Mouse (Mus musculus) limb, embryonic 11.5 days (tissue): ENCODE data around the gene Nmt2. TPM values are rescaled to one million over a fixed set of nuclear protein-coding genes. Genes with fewer than 3 reads are reported as not detected.

ENCODE experiments used
- ATAC-seq: fragments of 200-750 bp; cut with Nextera tagmentation; 2 replicates; pipeline ENCODE4 v1.8.0; 2017; ENCODE audit warnings: low read depth; ENCODE audit not compliant: insufficient number of reproducible peaks, low FRiP score, low TSS enrichment
- DNase-seq: peaks from one replicate; pipeline ENCODE4 v3.0.0-alpha.2; 2015; ENCODE audit warnings: low spot score
- H3K27ac ChIP-seq: fragments of 300-500 bp; sonication (generic); replicated peaks from 2 replicates; pipeline ENCODE4 v1.5.1; 2014; ENCODE audit warnings: low read depth, mild to moderate bottlenecking, low read length
- H3K27me3 ChIP-seq: fragments of 300-500 bp; sonication (generic); 2 replicates; pipeline ENCODE4 v1.6.1; 2014; ENCODE audit warnings: mild to moderate bottlenecking, low read length, mixed read lengths; ENCODE audit not compliant: control insufficient read depth, insufficient read depth
- H3K36me3 ChIP-seq: fragments of 300-500 bp; sonication (generic); 2 replicates; pipeline ENCODE4 v1.6.1; 2014; ENCODE audit warnings: mild to moderate bottlenecking, low read length, moderate library complexity, mixed read lengths; ENCODE audit not compliant: control insufficient read depth, insufficient read depth
- H3K4me1 ChIP-seq: fragments of 300-500 bp; sonication (generic); 2 replicates; pipeline ENCODE4 v1.6.1; 2014; ENCODE audit warnings: low read length, mixed read lengths; ENCODE audit not compliant: control insufficient read depth, insufficient read depth
- H3K4me2 ChIP-seq: fragments of 300-500 bp; sonication (generic); 2 replicates; pipeline ENCODE4 v1.6.1; 2014; ENCODE audit warnings: low read depth, mild to moderate bottlenecking, moderate library complexity; ENCODE audit not compliant: severe bottlenecking
- H3K4me3 ChIP-seq: fragments of 300-500 bp; sonication (generic); 2 replicates; pipeline ENCODE4 v1.5.1; 2014; ENCODE audit warnings: low read depth, low read length
- H3K9ac ChIP-seq: fragments of 300-500 bp; sonication (generic); 2 replicates; pipeline ENCODE4 v1.6.1; 2014; ENCODE audit warnings: mild to moderate bottlenecking, low read length
- H3K9me3 ChIP-seq: fragments of 300-500 bp; sonication (generic); 2 replicates; pipeline ENCODE4 v1.6.1; 2016; ENCODE audit warnings: low read length; ENCODE audit not compliant: control insufficient read depth
- WGBS: fragments of 180-500 bp; shearing (Covaris S2); extraction: QIAGEN DNeasy Blood & Tissue Kit; methylation state at CpG from one replicate; pipeline ENCODE4 v1.1.7; 2014; 5-methylcytosine and 5-hydroxymethylcytosine counted together
- polyA plus RNA-seq: library from polyadenylated mRNA; unstranded; fragments of >200 nt; fragmentation: Nextera tagmentation; extraction: Ambion mirVana; gene quantifications from 2 replicates; pipeline ENCODE4 v1.2.1, GENCODE M21; 2014

Gene Nmt2
- polyA plus RNA-seq, result 35.1 and 35.5 TPM in 2 replicates

DNA sequence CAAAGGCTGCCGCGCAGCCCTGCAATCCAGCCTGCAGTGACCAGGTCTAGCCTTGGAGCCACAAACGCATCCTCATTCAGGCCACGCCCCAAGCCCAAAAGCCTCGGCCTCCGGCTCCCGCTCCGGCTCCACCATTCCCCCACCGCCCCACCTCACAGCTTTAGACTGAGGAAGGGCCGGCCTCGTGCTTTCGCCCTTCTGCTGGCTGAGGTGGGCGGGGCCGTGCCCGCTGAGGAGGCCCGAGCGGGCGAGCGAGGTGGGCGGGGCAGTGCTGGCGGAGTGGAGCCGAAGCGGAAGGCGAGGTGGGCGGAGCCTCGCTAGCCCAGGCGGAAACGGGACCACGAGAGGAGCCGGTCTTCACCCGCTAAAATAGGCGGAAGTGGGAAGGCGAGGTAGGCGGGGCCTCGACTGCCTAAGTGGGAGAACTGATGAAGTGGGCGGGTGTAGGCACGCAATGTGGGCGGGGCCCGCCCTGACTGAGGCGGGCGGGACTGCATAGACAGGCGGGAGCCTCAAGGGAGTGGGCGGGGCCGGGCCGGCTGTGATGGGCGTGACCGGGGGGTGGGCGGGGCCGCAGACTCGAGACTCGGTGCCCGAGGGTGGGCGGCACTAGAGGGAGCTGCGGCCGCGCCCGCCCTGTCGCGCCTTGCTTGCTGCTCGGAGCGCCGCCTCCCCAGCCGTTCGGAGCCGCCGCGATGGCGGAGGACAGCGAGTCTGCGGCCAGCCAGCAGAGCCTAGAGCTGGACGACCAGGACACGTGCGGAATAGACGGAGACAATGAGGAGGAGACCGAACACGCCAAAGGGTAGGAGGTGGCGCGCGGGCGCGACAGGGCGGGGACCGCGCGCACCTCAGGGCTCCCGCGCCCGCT lies at the start of gene Nmt2:
Gene Nmt2, plus strand, starts transcription at position 611 of the 871 bp plus-strand sequence.
- peak; percentile 99 for DNase-seq
- Histone ChIP-seq H3K4me1 (peaks cover 4% of the 10 kb centered on the region; the same call in 1 of the 2 replicates), H3K27me3 (no peaks in the 10 kb centered on the region), H3K9ac (peak within 1 kb of the TSS; percentile 71), H3K4me3 (peak within 1 kb of the TSS; percentile 81), H3K4me2 (peak within 1 kb of the TSS; percentile 57), H3K36me3 (no peaks in the 10 kb centered on the region), H3K9me3 (no peaks in the 10 kb centered on the region), H3K27ac (peak within 1 kb of the TSS; percentile 50; the same call in 1 of the 2 replicates)
- WGBS, result under 1% methylated on average over 85 of the region's 88 CpGs
- peak; percentile 98 for ATAC-seq

DNA sequence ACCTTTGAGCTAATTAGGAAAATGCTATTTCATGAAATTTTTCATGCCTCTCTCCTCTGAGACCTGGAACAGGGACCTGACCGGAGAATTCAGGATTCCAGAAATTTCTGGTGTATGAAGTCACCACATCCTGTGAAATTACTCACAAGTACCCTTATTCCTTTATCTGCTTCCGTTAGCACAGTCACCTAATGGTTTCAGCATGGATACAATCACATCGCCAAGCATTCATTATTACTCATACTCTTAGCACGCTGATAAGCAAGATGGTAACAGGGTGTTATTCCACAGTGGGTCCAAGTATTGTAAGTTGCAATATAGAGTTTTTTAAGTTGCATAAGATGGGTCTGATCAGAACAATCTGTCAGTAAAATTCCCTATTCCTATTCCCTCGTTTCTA lies 44.8 kb upstream of the Nmt2 start:
- H3K4me1 ChIP-seq, result no peaks in the 10 kb centered on the region
- no peaks in the 10 kb centered on the region for H3K27me3 ChIP-seq
- H3K4me3 ChIP-seq, result no peak overlapping the region
- H3K9ac ChIP-seq, result no peak overlapping the region
- WGBS, result 84% methylated on average over 5 of the region's 5 CpGs
- H3K27ac ChIP-seq, result no peak overlapping the region
- H3K4me2 ChIP-seq, result no peak overlapping the region
- DNase-seq (no peak), ATAC-seq (no peak)
- no peaks in the 10 kb centered on the region for H3K36me3 ChIP-seq
- H3K9me3 ChIP-seq, result no peaks in the 10 kb centered on the region

DNA sequence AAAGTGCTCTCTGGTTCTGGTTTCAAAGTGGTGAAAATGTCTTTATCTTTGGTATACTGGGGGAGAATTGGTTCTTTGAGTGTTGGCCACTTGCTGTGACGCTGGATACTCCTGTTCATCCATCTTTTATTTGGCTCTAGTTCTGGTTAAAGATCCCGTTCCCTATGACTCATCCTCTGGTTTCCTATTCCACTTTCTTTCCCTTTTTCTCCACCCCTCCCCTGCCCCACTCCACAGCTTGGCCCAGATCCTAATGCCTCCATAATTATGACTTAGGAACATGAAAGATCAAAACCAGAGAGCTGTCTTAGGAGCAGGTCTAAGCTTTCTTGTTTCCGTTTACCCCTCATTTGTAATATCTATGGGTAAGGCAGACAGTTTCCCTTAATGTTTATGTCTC lies 39.8 kb upstream of the Nmt2 start:
- H3K4me2 ChIP-seq, result no peak overlapping the region
- no peaks in the 10 kb centered on the region for H3K4me1 ChIP-seq
- H3K36me3 ChIP-seq, result no peaks in the 10 kb centered on the region
- ATAC-seq, result no peak
- no peak overlapping the region for H3K27ac ChIP-seq
- no peaks in the 10 kb centered on the region for H3K27me3 ChIP-seq
- no peak overlapping the region for H3K4me3 ChIP-seq
- H3K9me3 ChIP-seq, result no peaks in the 10 kb centered on the region
- DNase-seq, result no peak
- WGBS, result 64% methylated on average over 3 of the region's 3 CpGs
- H3K9ac ChIP-seq, result no peak overlapping the region

DNA sequence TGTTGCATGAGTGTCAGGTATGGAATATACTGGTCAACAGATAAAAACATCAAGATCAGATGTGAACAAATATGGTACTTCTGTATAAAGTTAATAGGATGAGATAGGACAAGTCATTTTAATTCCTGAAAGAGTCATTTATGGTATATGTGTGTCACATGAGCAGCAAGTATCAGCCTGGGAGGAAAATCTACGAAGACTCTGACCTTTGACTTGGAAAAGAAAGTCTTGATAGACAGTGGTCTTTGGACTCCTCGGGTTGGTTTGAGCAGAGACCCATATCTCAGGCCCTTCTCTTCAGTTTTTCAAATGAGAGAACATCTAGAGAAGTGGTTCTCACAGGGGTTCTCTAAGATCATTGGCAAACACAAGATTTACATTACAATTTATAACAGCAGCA lies 32.7 kb upstream of the Nmt2 start:
- H3K9me3 ChIP-seq, result no peaks in the 10 kb centered on the region
- no peak overlapping the region for H3K4me3 ChIP-seq
- no peak overlapping the region for H3K4me2 ChIP-seq
- ATAC-seq (no peak), DNase-seq (no peak)
- H3K36me3 ChIP-seq, result no peaks in the 10 kb centered on the region
- H3K4me1 ChIP-seq, result no peaks in the 10 kb centered on the region
- H3K9ac ChIP-seq, result no peak overlapping the region
- whole genome bisulfite sequencing, result 83% methylated on average over 2 of the region's 2 CpGs
- no peaks in the 10 kb centered on the region for H3K27me3 ChIP-seq
- H3K27ac ChIP-seq, result no peak overlapping the region

DNA sequence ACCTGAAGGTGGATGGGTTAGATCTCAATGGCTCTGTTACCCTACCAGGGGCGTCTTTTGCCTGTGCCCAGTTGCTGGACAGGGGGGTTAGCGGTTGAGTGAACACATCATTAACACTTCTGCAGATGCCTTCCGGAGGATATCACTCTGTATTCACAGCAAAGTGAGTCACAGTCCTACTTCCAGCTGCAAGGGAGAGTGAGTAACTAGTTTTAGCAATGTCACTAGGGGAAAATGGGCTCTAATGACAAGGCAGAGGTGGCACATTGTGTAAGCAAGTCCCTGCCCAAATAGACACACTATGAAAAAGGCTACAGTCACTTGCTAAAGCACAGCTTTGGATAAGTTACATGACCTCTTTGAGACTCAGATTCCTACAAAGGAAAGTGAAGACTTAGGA lies 17.5 kb upstream of the Nmt2 start:
- 84% methylated on average over 3 of the region's 3 CpGs for WGBS
- no peaks in the 10 kb centered on the region for H3K27me3 ChIP-seq
- H3K4me2 ChIP-seq, result no peak overlapping the region
- no peaks in the 10 kb centered on the region for H3K36me3 ChIP-seq
- no peaks in the 10 kb centered on the region for H3K4me1 ChIP-seq
- no peak for DNase-seq
- no peak overlapping the region for H3K9ac ChIP-seq
- H3K27ac ChIP-seq, result no peak overlapping the region
- no peaks in the 10 kb centered on the region for H3K9me3 ChIP-seq
- no peak for ATAC-seq
- H3K4me3 ChIP-seq, result no peak overlapping the region

DNA sequence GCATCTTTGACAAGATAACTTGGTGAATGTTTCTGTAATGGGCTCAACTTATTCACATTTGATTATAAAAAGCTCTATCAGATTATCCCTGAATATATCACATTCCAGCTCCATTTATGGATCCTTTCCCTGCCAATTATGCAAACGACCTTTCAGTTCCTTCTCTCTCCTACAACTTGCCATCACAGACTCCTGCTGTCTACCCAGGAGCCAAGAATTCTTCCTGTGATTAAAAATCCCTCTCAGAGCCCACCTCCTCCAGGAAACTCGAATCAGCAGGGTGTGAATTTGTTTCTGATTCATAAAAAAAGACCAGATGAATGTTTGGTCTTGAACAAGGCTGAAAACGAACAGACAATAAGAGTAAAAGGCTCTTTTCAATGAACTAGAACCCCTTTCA lies 16.1 kb upstream of the Nmt2 start:
- no peak overlapping the region for H3K27ac ChIP-seq
- no peak for ATAC-seq
- no peaks in the 10 kb centered on the region for H3K27me3 ChIP-seq
- H3K4me3 ChIP-seq, result no peak overlapping the region
- DNase-seq, result no peak
- 32% methylated on average over 3 of the region's 3 CpGs for WGBS
- no peak overlapping the region for H3K4me2 ChIP-seq
- H3K36me3 ChIP-seq, result no peaks in the 10 kb centered on the region
- H3K9me3 ChIP-seq, result no peaks in the 10 kb centered on the region
- H3K4me1 ChIP-seq, result no peaks in the 10 kb centered on the region
- no peak overlapping the region for H3K9ac ChIP-seq

DNA sequence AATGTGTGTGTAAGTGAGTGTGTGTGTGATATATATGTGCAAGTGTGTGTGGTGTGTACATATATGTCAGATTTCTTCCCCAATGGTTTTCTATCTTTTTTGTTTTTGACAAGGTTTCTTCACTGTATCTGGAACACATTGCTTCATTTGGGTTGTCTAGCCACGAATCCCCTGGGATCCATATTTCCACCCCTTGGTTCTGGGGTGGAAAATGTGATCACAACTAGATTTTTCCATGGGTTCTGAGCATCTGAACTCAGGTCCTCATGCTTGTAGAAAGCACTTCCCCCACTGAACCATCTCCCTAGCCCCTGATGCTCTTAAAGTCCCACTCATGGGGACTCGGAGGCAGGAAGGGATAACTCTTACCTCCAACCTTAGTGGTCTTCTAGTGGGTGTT lies 10.7 kb upstream of the Nmt2 start:
- ATAC-seq, result no peak

DNA sequence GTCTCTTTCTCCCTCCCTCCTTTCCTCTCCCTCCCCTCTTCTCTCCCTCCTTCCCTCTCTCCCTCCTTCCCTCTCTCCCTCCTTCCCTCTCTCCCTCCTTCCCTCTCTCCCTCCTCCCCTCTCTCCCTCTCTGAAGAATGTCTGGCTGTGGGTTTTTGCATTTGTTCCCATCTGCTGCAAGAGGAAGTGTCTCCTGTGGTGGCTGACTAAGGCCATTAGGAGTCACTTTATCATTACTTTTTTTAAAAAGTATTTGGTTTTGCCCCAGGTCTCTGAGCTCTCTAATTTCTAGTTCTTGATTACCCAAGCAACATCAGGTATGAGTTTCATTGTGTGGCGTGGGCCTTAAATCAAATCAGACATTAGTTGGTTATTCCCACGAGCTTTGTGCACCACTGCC lies 7.9 kb upstream of the Nmt2 start:
- WGBS, result 71% methylated on average over 2 of the region's 2 CpGs
- DNase-seq (no peak), ATAC-seq (no peak)
- no peaks in the 10 kb centered on the region for H3K27me3 ChIP-seq
- H3K4me1 ChIP-seq, result no peaks in the 10 kb centered on the region
- H3K27ac ChIP-seq, result no peak overlapping the region
- H3K9me3 ChIP-seq, result no peaks in the 10 kb centered on the region; the same call in 1 of the 2 replicates
- H3K4me3 ChIP-seq, result no peak overlapping the region
- H3K36me3 ChIP-seq, result no peaks in the 10 kb centered on the region
- no peak overlapping the region for H3K9ac ChIP-seq
- H3K4me2 ChIP-seq, result no peak overlapping the region

More for the DNA sequence above, 10.7 kb upstream of the Nmt2 start:
- Histone ChIP-seq H3K27me3 (no peaks in the 10 kb centered on the region), H3K27ac (no peak overlapping the region), H3K4me3 (no peak overlapping the region), H3K4me1 (no peaks in the 10 kb centered on the region), H3K36me3 (no peaks in the 10 kb centered on the region), H3K9me3 (no peaks in the 10 kb centered on the region; the same call in 1 of the 2 replicates), H3K9ac (no peak overlapping the region), H3K4me2 (no peak overlapping the region)
- no peak for DNase-seq
- WGBS, result 85% methylated on average over 2 of the region's 2 CpGs
